Mouse (Mus musculus) megakaryocyte, adult 5-6 weeks (primary cell): ENCODE measurements around the gene Arhgef17. TPM values are rescaled to one million over a fixed set of nuclear protein-coding genes. Genes with fewer than 3 reads are reported as not detected.

Experiments used
- total RNA-seq, 2 experiments: library from RNA; stranded (forward) in 1 of 2; stranded (reverse) in 1 of 2; fragments of 153-499, 151-499 nt in 1 of 2; fragments of 221-1000, 200-1000 nt in 1 of 2; gene quantifications; 2 replicates each; pipeline versions ENCODE4 v1.2.3 to v1.2.4; 2015 to 2017

Arhgef17 gene
- total RNA-seq, 2 experiments from 2014 or later = 0.09 TPM; not detected in 1

Other genes with a start within 250 kb of the Arhgef17 start
- 20.3 and 28.4 TPM in 2 replicates for gene Fam168a, start 225.5 kb downstream of the Arhgef17 start, total RNA-seq (2015)
- 9.9 and 16.7 TPM in 2 replicates for gene Fam168a, start 225.5 kb downstream of the Arhgef17 start, total RNA-seq (2017)
- gene Relt, start 68.7 kb downstream of the Arhgef17 start, total RNA-seq (2015) = 23.9 and 27.2 TPM in 2 replicates
- 45.0 and 58.3 TPM in 2 replicates for gene Relt, start 68.7 kb downstream of the Arhgef17 start, total RNA-seq (2017)
- 32.8 and 34.2 TPM in 2 replicates for gene P2ry6, start 42.5 kb upstream of the Arhgef17 start, total RNA-seq (2015)
- 12.0 and 12.9 TPM in 2 replicates for gene P2ry6, start 42.5 kb upstream of the Arhgef17 start, total RNA-seq (2017)
- 1.6 and 2.1 TPM in 2 replicates for gene P2ry2, start 80.8 kb upstream of the Arhgef17 start, total RNA-seq (2015)
- gene P2ry2, start 80.8 kb upstream of the Arhgef17 start, total RNA-seq (2017) = 3.6 and 3.7 TPM in 2 replicates
- gene Fchsd2, start 160.8 kb upstream of the Arhgef17 start, total RNA-seq (2015) = 19.7 and 22.1 TPM in 2 replicates
- gene Fchsd2, start 160.8 kb upstream of the Arhgef17 start, total RNA-seq (2017) = 17.2 and 18.1 TPM in 2 replicates